Mouse (Mus musculus): ENCODE measurements around the gene Srgap1. TPM values are rescaled to one million over a fixed set of nuclear protein-coding genes. Genes with fewer than 3 reads are reported as not detected.

Gene Srgap1
- polyA plus RNA-seq, 1 experiment, result 4.9 TPM

DNA sequence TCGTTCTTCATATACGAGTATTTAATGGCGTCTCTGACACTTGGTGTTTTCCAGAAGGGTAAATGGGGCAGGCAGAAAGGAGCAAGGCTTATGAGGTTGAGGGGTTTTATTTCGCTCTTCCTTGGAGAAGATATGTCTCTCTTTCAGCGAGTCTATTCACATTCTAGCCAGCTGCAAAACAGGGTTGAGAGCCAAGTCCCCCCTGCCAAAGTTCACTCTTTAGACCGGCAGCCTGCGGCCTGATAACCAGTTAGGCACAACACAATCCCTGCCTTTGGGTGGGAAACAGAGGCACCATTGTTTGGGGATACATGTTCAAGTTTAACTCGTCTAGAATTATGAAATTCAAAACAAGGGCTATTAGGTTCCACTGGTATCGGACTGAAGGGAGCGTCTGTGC lies 83.0 kb downstream of the Srgap1 start:
- DNase-seq (ENCODE audit: low spot score), result no peak

DNA sequence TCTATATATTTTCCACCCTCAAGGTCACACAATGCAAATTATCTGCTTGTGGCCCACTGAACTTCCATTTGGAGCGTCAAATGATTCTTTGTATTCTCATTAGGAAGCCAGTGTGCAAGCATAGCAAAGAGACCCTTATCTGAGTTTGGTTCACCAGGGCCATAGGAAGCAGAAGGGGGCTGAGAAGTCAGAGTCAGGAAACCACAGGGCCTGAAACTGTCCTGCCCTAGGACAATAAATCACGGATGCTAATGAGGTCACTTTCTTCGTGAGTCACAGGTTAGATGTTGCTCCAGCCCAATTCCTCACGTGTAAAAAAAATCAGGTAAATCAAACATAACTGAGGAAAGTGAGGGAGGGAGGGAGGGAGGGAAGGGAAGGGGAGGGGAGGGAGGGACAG lies 85.1 kb downstream of the Srgap1 start:
- DNase-seq (ENCODE audit: low spot score), result no peak

DNA sequence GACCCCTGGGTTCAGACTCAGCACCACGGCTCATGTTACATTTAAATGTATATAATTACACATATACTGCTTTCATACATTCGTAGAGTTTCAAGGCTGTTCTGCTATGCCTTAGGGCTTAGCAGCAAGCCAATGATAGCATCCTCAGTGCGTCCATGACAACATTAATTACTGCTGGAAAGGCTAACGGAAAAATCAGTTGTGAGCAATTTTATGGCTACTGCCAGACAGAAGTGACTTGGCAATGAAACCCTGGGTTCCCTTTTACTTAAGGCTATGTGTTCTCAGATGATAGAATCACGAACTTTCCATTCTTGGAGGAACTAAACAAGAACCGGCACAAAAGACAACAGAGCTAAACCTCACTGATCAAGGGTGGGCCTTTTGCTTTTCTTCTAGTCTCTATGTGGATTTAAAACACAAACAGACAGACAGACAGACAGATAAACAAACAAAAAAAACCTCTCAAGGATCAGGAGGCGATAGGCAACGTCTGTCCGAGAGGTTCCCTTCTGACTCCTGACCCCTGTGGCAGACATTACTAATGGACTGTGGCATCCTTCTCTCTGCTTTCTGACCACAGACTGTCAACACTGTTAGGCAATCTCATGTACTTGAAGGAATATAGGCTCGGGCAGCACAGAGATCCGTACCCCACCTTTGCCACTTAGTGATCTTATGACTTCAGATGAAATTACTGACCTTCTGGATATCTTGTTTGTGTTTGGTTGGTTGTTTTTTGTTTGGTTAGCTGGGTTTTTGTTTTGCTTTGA lies 85.8 kb downstream of the Srgap1 start:
- no peak for DNase-seq (ENCODE audit: low spot score)

DNA sequence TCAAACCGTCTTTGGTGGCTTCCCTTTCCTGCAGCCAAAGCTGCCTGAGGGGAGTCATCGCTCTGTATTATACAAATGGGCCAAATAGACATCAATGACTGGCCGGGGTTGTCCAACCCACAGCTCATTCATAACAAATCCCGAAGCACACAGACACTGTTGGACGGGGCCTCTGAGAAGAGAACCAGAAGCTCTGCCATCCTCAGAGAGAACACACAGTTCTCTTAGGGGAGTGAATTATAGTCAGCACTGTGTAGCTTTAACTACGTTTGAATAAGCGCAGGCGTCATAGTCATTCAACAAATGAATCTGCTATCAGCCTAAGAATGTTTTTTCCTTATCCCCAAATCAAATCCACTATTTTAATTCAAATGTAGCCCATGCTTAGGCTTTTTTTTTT lies 88.4 kb downstream of the Srgap1 start:
- no peak for DNase-seq (ENCODE audit: low spot score)

DNA sequence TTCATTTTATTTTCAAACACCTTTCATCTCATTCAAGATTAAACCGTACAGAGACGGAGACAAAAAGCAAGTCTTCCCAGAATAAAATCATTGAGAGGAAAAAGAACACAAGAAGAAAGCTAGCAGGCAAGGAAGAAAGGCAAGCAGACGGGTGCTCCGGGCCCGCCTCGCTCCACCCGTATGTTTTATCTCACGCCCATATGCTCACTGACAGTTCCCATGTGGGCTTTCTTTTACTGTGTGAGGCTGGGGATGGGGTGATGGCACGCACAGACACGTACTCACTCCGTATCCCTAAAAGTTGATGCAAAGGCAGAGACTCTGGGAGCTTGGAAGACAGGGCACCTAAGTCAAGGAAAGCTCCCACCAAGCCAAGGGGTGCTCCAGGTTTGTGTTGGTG lies 90.6 kb downstream of the Srgap1 start:
- DNase-seq (ENCODE audit: low spot score), result no peak

DNA sequence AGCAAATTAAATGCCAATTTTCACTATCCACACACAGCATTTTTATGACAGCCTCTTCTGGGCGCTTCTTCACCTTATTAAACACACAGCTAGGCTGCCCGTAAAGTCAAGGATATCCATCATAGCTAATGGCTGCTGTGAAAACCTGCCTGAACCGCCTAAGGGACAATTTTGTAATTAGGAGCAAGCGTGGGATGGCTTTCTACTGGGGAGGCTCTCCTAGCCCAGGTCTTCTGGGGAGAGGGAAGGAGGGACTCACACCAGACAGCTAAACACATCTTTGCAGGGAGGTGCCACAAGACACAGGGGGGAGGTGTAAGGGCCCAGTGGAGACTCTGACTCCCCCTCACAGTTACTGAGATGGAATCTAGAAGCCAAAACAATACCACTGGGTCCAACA lies 91.4 kb downstream of the Srgap1 start:
- no peak for DNase-seq (ENCODE audit: low spot score)

DNA sequence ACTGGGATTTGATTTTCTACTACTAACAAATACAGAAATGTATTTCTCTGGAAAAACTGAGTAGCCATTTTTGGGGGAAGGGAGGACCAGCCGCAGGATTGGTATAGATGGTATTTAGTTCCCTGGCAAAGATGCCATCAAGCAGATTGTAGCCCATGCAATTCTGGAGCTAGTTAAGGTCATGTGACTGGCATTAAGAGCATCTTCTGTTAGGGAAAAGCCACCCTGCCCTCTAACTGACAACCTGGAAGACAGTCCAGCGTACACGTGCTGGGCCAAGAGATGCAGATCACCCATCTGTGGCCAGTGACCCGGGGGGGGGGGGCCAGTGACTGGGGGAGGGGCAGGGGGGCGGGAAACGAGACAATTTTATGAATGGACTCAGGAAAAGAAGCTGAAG lies 92.2 kb downstream of the Srgap1 start:
- DNase-seq (ENCODE audit: low spot score), result no peak

DNA sequence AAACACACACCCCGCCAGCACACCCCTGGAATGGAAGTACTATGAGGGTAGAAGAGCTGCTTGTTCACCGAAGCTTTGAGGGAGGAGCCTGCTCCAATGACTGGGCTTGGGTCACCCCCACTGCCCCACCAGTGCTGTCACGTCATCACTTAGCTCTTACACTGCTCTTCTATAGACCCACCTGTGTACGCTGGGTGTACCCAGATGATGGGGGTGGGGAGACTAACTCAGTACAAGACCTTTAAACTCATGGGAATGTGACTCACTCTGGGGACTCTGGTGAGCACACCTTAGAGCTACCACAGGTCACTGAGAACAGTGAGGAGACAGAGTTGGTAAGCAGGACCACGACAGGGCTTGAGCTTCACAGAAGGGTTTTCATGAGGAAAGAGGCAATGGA lies 94.1 kb downstream of the Srgap1 start:
- no peak for DNase-seq (ENCODE audit: low spot score)

DNA sequence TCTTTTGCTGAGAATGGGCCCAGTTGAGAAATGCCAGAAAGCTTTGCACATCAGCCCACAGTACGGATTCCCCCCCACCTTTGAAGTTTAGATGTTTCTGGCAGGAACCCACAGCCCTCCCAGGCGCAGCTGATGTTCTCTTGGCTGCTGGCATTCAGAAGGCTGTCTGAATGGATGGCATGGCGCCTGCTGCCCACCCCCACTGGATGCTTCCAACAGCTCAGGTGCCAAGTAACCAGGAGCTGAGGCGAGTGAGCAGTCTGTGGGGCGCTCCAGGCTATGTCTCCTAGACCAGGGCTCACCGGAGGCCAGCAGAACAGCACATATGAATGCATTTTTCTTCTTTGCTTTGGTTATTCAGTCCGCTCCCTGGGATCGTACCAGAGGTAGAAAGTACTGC lies 100.9 kb downstream of the Srgap1 start:
- DNase-seq (ENCODE audit: low spot score), result no peak

DNA sequence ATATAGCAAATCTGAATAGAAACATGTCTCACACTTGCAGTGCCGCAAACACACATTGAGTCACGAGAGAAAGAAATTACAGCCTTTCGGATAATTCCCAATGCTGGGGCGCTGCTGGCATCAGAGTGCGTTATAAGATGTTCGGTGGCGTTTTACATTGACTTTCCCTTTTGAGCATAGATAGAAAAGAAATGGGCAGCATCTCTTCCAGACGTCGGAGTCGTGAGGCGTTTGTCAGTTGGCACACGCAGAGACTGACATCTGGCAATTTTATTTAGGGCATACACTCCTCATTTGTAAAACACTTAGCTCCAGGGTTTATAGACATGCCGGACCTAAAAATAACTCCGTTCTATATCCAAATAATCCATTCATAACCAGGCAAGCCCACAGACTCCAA lies 115.2 kb downstream of the Srgap1 start:
- no peak for DNase-seq (ENCODE audit: low spot score)

DNA sequence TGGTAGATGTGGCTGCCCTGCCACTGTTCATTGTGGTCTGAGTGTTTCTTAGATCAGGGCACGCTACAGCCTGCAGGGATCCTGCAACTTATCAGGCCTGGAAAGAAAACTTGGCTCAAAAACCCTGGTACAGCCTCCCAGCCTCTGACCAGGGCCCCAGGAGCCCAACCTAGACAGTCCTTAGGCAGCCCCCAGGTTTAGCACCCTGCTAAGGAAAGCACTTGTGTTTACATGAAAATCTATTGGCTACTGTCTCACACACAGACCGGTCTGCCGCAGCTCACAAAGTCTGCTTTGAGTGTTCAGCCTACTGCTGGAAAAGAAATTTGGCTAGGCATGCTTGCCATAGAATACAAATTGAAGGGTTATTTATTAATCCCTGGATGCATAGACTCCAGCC lies 121.0 kb downstream of the Srgap1 start:
- no peak for DNase-seq (ENCODE audit: low spot score)

DNA sequence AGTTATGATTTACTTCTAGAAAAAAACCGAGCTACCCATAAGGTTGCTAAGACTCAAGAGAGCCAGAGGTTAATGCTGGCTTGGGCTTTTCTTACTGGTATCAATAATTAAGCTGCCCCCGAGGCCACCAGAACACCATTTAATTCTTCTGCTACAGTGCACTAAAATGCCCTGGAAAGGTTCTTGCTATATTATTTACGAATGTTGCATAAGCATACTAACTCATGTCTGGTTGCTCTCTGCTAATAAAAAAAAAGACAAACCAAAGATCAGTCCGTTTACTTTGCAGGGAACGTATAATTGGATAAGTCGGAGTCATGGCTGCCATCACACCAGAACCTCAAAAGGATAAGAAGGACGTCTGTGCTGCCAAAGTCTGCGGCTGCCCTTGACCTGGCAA lies 128.1 kb downstream of the Srgap1 start:
- no peak for DNase-seq (ENCODE audit: low spot score)

DNA sequence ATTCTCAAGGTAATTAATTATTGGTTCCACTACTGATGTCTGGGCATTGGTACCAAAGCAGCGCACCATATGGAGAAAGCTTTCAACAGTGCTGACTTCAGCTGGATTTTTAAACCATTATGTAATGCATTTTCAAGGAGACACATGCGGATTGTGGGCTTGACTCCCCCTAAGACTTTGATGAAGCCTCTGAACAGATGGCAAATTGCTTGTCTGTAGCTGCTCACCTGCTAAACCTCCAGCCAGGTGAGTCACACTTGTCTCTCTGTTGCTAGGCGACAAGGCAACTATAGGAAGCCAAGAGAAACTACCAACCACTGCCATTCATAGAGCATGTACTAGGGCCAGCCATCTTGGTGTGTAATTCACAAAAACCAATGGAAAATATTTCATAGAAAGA lies 128.5 kb downstream of the Srgap1 start:
- no peak for DNase-seq (ENCODE audit: low spot score)

DNA sequence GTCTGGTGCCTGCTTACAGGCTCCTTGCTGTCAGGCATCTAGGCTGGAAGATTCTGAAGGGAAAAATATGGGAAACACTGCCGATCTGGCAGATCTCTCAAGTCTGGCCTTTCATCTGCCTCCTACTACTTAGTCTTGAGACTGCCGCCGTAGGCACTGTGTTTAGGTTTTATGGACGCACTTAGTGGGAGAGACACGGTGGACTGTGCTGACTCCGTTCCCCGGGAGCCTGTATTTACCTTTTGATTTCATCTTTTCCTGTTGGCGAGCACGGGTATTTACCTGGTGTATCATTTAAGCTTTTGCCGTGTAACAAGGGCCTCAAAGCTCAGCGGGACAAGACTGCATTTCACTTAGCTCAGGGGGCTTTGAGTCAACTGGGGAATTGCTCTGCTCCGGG lies 131.6 kb downstream of the Srgap1 start:
- no peak for DNase-seq (ENCODE audit: low spot score)

DNA sequence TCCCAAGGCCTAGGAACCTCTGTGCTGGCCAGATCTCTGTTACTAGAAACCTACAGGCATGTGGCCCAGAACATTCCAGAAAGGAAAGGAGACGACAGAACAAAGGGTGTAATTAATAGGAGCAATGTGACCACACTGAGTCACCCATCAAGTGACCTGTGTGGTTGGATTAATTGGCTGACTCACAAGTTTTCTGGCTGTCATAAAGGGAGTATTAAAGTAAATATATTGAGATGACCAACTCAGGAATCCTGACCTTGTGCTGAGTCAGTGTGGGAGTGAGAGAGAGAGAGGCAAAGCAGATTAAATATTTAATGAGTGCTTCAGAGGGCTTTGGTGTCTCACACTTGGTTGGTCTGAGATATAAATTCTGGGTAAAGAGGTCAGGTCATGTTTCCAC lies 143.0 kb downstream of the Srgap1 start:
- no peak for DNase-seq (ENCODE audit: low spot score)

DNA sequence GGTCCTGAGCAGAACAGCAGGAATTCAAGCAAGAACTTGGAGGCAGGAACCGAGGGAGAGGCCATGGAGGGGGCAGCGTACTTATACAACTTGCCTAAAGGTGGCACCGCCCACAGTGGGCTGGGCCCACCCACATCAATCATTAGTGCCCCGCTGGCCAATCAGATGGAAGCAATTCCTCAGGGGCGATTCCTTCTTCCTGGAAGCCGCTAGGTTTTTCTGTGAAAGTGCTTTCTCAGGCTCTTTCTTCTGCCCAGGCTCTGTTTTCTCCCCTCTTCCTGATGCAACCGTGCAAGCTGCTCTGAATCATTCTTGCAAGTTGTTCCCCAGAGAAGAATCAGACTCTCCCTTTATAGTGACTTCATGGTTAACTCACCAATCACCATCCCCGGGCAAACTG lies 144.5 kb downstream of the Srgap1 start:
- DNase-seq (ENCODE audit: low spot score), result no peak

DNA sequence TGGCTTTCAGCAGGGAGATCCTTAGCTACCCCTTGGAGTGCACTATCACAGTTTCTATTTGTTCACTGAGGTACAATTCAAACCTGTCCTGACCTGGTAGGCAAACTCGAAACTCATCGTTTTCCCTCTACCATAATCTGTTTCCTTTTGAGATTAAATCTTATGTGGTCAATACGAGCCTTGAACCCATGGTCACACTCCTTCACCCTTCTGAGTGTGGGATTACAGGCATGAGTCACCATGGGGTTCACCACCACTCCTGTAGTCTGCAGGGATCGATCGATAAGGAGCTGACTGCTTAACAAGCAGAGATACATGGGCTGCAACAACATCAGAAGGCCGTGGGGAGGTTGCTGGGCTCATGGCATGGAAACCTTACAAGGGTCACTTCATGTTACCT lies 146.3 kb downstream of the Srgap1 start:
- no peak for DNase-seq (ENCODE audit: low spot score)

DNA sequence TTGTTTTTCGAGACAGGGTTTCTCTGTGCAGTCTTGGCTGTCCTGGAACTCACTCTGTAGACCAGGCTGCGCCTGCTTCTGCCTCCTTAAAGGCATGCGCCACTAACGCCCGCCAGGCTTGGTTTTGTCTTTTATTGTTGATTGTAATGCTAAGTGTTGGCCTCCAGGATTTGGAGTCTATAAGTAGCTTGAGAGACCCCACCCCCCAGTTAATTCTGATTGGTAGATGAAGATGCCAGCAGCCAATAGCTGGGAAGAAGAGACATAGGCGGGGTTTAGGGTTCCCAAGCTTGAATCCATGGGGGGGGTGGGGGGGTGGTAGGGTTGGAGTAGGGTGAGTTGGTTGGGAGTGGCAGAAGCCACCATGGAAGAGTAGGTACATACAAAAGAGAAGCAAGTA lies 147.4 kb downstream of the Srgap1 start:
- no peak for DNase-seq (ENCODE audit: low spot score)

DNA sequence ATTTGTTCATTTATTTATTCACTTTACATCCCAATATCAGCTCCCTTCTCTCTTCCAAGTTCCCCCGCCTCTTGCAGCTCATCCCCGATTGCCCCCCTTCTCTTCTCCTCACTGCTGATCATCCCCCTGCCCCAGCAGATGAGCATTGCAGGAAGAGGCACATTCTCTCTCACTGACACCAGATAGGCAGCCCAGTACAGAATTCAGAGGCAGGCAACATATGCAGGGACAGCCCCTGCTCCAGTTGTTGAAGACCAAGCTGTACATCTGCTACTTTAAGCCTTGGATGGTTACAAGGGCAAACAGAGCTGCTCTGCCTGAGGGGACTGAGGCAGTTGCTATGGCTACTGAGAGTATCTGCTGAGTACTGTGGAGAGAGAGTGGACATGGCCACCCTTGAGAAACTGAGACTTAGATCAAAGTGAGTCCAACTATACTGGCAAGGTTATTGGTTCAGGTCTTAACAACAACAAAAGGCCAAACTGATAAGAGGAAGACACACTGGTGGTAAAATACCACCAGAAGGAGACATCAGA lies 149.2 kb downstream of the Srgap1 start:
- no peak for DNase-seq (ENCODE audit: low spot score)

DNA sequence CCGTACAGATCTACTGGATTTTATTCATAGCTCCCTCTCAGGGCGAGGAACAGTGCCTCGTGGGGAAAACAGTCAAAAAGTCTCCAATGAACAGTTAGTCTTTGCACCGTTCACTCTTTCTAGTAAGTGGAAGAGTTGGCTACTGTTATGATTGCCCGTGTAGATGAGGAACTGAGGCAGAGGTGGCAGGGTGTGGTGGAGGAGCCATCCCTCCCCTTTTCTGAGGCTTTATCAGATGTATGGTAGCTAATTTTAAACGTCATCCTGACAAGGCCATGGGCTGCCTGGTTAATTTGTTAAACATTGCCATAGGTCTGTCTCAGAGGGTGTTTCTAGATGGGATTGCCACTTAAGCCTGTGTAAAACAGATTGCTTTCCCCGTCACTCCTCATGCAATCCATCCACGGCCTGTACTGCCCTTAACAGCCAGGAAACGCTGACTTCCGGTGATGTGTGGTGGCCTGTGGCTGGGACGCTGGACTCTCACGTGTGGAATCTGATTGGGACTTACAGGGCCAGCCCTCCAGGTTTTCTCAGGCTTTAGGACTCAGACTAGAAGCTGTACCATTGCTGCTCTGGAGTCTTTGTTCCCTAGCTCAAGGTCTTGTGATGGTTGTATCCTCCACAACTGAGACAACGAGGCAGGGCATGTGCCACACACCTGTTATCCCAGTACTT lies 155.6 kb downstream of the Srgap1 start:
- no peak for DNase-seq (ENCODE audit: low spot score)

DNA sequence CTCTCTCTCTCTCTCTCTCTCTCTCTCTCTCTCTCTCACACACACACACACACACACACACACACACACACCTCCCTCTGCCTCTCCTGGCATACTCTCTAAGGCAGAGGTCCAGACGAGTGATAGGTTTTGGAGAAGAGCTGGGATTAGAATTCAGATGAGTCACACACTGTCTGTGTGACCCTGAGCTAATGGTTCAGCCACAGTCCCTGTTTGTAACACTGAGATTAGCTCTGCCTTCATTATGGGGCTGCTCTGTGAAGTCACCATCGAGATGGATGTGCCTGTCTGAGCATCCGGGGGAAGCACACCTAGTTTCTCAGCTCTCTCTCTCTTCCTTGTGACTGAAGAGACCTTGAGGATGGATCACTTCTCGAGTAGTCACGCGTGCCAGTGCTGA lies 157.1 kb downstream of the Srgap1 start:
- DNase-seq (ENCODE audit: low spot score), result no peak

DNA sequence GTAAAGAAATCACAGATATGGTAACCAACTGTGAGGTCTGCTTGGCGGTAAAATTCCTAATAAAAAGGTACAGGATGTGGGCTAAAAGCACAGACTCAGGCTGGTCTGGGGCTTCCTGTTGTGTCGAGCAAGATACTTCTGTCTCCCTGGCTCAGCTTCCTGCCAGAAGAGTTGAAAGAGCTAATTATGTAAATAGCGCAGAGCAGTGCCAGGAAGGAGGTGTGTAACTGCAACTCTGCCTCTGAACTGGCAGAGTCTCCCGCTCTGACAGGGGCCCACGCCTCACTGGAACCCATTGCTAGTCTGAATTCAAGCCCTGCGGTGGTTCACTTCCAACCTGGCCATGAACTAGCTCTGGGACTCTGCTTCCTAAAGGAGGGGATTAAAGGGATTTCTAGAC lies 160.3 kb downstream of the Srgap1 start:
- no peak for DNase-seq (ENCODE audit: low spot score)

DNA sequence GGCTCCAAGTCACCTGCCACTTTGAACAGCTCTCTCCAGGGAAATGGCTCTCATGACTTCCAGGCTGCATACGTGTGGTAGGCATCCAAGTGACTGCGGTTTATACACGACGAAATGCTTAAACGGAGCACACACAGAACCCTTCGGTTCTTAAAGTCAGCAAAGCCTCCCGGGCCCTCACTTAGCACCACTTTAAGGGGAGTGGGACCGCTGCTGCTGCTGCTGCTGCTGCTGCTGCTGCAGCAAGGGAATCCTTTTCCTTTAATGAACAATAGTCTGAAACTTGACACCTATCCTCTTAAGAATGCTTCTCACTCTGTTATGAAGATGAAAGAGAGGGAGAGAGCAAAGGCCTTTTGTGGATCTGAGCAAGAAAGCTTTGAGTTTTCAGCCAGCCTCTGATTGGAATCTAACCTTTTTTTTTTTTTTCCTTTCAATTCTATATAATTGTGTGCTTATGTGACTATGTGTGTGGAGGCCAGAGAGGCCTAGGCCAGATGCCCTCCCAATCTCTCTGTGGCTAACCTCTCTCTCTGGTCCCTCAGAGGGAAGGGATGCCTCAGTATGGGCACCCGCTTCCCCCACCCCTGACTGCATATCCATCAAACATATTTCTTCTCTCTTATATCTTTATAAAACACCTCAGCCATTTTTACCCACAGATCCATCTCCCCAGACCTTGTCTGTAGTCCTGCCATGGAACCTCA lies 161.4 kb downstream of the Srgap1 start:
- DNase-seq (ENCODE audit: low spot score), result no peak
